Mouse (Mus musculus) ES-CJ7 (cell line): ENCODE measurements around the gene Adipoq.

ENCODE experiments used
- DNase-seq: peaks from one replicate; pipeline ENCODE4 v3.0.0; 2011; ENCODE audit warnings: low read depth, low spot score

Gene Adipoq

GRCm38 (mm10) chr16:23201498-23201897 lies 55.2 kb downstream of the Adipoq start:
- DNase-seq, result no peak
